Mouse (Mus musculus) CD8-positive naive resting alpha-beta T cell, adult 2 months (primary cell): ENCODE measurements around the gene Ipcef1.

Source experiments
- DNase-seq, 2 experiments: peaks; one replicate each; pipeline ENCODE4 v3.0.0; 2022; ENCODE audit warnings: low read depth in 2 of 2, low spot score in 2 of 2

Ipcef1 gene

GRCm38 (mm10) chr10:7052315-7053017 lies at the start of gene Ipcef1:
Ipcef1 (minus strand) TSS chr10:7052478.
- no peak for DNase-seq

GRCm38 (mm10) chr10:7077971-7078370 lies 25.7 kb upstream of the Ipcef1 start:
- DNase-seq: no peak

GRCm38 (mm10) chr10:7077389-7077808 lies 25.1 kb upstream of the Ipcef1 start:
- no peak for DNase-seq

GRCm38 (mm10) chr10:7076662-7077211 lies 24.5 kb upstream of the Ipcef1 start:
- DNase-seq: no peak

GRCm38 (mm10) chr10:7076201-7076600 lies 23.9 kb upstream of the Ipcef1 start:
- peak; percentile 40 to 54 for DNase-seq

- DNase-seq: no peak
Observed at GRCm38 (mm10) chr10:7075661-7076060, 23.4 kb upstream of the Ipcef1 start.

- no peak for DNase-seq
Observed at GRCm38 (mm10) chr10:7074231-7074630, 22.0 kb upstream of the Ipcef1 start.

- DNase-seq: no peak
Observed at GRCm38 (mm10) chr10:7070924-7071323, 18.6 kb upstream of the Ipcef1 start.

- no peak for DNase-seq
Observed at GRCm38 (mm10) chr10:7070100-7070835, 18.0 kb upstream of the Ipcef1 start.

GRCm38 (mm10) chr10:7069090-7069489 lies 16.8 kb upstream of the Ipcef1 start:
- DNase-seq: no peak

- DNase-seq: peak in 1 of 2 experiments; percentile 10
Observed at GRCm38 (mm10) chr10:7068608-7069007, 16.3 kb upstream of the Ipcef1 start.

- DNase-seq: no peak
Observed at GRCm38 (mm10) chr10:7063752-7064457, 11.6 kb upstream of the Ipcef1 start.

- no peak for DNase-seq
Observed at GRCm38 (mm10) chr10:7062993-7063392, 10.7 kb upstream of the Ipcef1 start.

- no peak for DNase-seq
Observed at GRCm38 (mm10) chr10:7060326-7060725, 8.0 kb upstream of the Ipcef1 start.

- DNase-seq: no peak
Observed at GRCm38 (mm10) chr10:7057546-7057945, 5.3 kb upstream of the Ipcef1 start.

GRCm38 (mm10) chr10:7054560-7055205 lies 2.4 kb upstream of the Ipcef1 start:
- no peak for DNase-seq

GRCm38 (mm10) chr10:7049901-7050300 lies 2.4 kb downstream of the Ipcef1 start:
- no peak for DNase-seq

- DNase-seq: no peak
Observed at GRCm38 (mm10) chr10:7047919-7048291, 4.4 kb downstream of the Ipcef1 start.

GRCm38 (mm10) chr10:7047288-7047918 lies 4.9 kb downstream of the Ipcef1 start:
- no peak for DNase-seq

GRCm38 (mm10) chr10:7043896-7044295 lies 8.4 kb downstream of the Ipcef1 start:
- DNase-seq: no peak

- no peak for DNase-seq
Observed at GRCm38 (mm10) chr10:7041032-7041431, 11.2 kb downstream of the Ipcef1 start.
